Mouse (Mus musculus) bone marrow macrophage, adult 2 months (primary cell): ENCODE data around the gene Gm20503.

Source experiments
- CTCF ChIP-seq: IDR thresholded peaks from 2 replicates; pipeline ENCODE4 v1.5.1; 2012; ENCODE audit warnings: low read depth, mild to moderate bottlenecking, low read length, moderate library complexity
- POLR2A ChIP-seq: IDR thresholded peaks from 2 replicates; pipeline ENCODE4 v1.6.1; 2012; ENCODE audit warnings: mild to moderate bottlenecking, low read depth, low read length, borderline replicate concordance

DNA sequence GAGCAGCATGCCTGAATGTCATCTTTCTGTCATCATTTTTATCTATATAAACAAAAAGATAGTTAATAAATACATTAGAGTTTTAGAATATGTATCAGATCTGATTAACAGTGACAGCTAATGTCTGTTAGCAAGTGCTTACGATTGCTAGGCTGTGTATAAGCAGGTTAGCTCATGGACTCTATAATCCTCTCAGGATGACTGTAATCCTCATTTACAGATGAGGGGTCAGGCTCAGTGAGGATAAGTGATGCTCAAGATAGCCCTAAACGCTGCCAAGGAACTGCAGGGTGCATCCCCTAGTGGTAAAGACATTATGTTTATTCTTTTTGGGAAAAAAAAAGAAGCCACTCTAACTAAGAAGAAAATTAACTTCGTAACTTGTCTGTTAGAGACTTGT lies 66.3 kb downstream of the Gm20503 start:
- TF ChIP-seq POLR2A (no peak), CTCF (no peak)
